Mouse (Mus musculus) liver, embryonic 11.5 days (tissue): ENCODE results near the gene Pex19. TPM values are rescaled to one million over a fixed set of nuclear protein-coding genes. Genes with fewer than 3 reads are reported as not detected.

Experiments used
- ATAC-seq: fragments of 200-750 bp; cut with Nextera tagmentation; replicated peaks from 2 replicates; pipeline ENCODE4 v1.8.0; 2017; ENCODE audit warnings: moderate number of reproducible peaks, mild to moderate bottlenecking, moderate TSS enrichment, moderate library complexity; ENCODE audit not compliant: low FRiP score
- DNase-seq: peaks from one replicate; pipeline ENCODE4 v3.0.0-alpha.2; 2017; ENCODE audit warnings: low spot score
- H3K27ac ChIP-seq: fragments of 300-500 bp; sonication (generic); 2 replicates; pipeline ENCODE4 v1.5.1; 2014; ENCODE audit warnings: mild to moderate bottlenecking, low read depth, low read length, control low read depth
- H3K27me3 ChIP-seq: fragments of 300-500 bp; sonication (generic); replicated peaks from 2 replicates; pipeline ENCODE4 v1.6.1; 2014; ENCODE audit warnings: low read length, mixed read lengths; ENCODE audit not compliant: control insufficient read depth, insufficient read depth
- H3K36me3 ChIP-seq: fragments of 300-500 bp; sonication (generic); 2 replicates; pipeline ENCODE4 v1.6.1; 2014; ENCODE audit warnings: mild to moderate bottlenecking, low read length, moderate library complexity, mixed read lengths; ENCODE audit not compliant: control insufficient read depth, insufficient read depth
- H3K4me1 ChIP-seq: fragments of 300-500 bp; sonication (generic); replicated peaks from 2 replicates; pipeline ENCODE4 v1.6.1; 2014; ENCODE audit warnings: low read length, mixed read lengths; ENCODE audit not compliant: control insufficient read depth, insufficient read depth
- H3K4me2 ChIP-seq: fragments of 300-500 bp; sonication (generic); 2 replicates; pipeline ENCODE4 v1.6.1; 2014; ENCODE audit warnings: mild to moderate bottlenecking, control low read depth, moderate library complexity
- H3K4me3 ChIP-seq: fragments of 300-500 bp; sonication (generic); 2 replicates; pipeline ENCODE4 v1.5.1; 2014; ENCODE audit warnings: low read depth, low read length, control low read depth
- H3K9ac ChIP-seq: fragments of 300-500 bp; sonication (generic); 2 replicates; pipeline ENCODE4 v1.6.1; 2014; ENCODE audit warnings: low read depth, low read length, control low read depth
- H3K9me3 ChIP-seq: fragments of 300-500 bp; sonication (generic); 2 replicates; pipeline ENCODE4 v1.6.1; 2016; ENCODE audit warnings: low read length, inconsistent platforms, mixed read lengths; ENCODE audit not compliant: control insufficient read depth
- WGBS: fragments of 180-500 bp; shearing (Covaris S2); extraction: QIAGEN DNeasy Blood & Tissue Kit; methylation state at CpG from one replicate; pipeline ENCODE4 v1.1.7; 2014; 5-methylcytosine and 5-hydroxymethylcytosine counted together
- polyA plus RNA-seq: library from polyadenylated mRNA; unstranded; fragments of >200 nt; fragmentation: Nextera tagmentation; extraction: Ambion mirVana; gene quantifications from 2 replicates; pipeline ENCODE4 v1.2.1, GENCODE M21; 2014

The Pex19 gene
- polyA plus RNA-seq, 1 experiment from 2014 or later: 81.8 TPM

DNA sequence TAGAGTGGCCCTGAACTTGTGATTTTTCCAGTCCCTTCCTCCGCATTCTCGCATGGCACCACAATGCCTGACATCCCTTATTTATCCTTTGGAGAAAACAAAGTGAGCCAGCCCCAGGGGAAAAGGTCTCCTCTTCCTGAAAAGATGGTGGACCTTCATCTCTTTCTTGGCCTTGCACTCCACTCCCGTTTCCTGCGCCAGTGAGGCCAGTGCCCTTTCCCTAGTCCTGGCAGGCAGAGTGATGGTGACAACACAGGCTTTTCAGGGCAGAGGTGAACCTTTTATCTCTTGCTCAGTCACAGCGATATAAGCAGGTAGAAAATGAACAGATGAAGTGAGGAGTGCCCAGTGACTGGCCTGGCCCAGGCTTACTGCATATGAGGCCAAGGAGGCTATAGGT, 932 bp downstream of the Pex19 start:
- no peaks in the 10 kb centered on the region for H3K27me3 ChIP-seq
- DNase-seq (no peak), ATAC-seq (no peak)
- peak overlapping the region; percentile 83 for H3K4me2 ChIP-seq
- no peak overlapping the region for H3K27ac ChIP-seq
- H3K36me3 ChIP-seq: peaks cover 28% of the 10 kb centered on the region
- H3K9me3 ChIP-seq: no peaks in the 10 kb centered on the region
- WGBS: 43% methylated on average over 5 of the region's 5 CpGs
- H3K4me1 ChIP-seq: peaks cover 8% of the 10 kb centered on the region
- H3K9ac ChIP-seq: peak overlapping the region; percentile 85
- H3K4me3 ChIP-seq: peak overlapping the region; percentile 78

DNA sequence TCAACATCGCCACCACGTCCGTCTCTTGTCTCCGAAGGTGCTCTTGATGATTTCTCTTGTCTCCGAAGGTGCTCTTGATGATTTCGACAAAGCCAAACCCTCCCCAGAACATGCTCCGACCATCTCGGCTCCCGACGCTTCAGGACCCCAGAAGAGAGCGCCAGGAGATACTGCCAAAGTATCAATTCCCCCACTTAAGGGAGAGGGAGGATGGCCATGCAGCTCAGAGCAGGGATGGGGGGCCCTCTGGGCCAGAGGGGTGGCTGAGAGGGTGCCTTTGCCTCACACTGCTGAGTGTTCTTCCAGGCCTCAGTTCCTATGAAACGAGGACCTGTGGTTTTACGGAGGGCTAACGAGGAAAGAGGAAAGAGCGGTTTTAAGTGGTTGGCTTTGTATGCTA, 2.0 kb downstream of the Pex19 start:
- H3K27ac ChIP-seq: no peak overlapping the region
- ATAC-seq: no peak
- H3K9ac ChIP-seq: no peak overlapping the region
- peaks cover 34% of the 10 kb centered on the region for H3K36me3 ChIP-seq
- no peaks in the 10 kb centered on the region for H3K9me3 ChIP-seq
- DNase-seq: no peak
- peaks cover 8% of the 10 kb centered on the region for H3K4me1 ChIP-seq
- no peak overlapping the region for H3K4me3 ChIP-seq
- H3K4me2 ChIP-seq: no peak overlapping the region
- no peaks in the 10 kb centered on the region for H3K27me3 ChIP-seq
- 92% methylated on average over 15 of the region's 15 CpGs for WGBS

DNA sequence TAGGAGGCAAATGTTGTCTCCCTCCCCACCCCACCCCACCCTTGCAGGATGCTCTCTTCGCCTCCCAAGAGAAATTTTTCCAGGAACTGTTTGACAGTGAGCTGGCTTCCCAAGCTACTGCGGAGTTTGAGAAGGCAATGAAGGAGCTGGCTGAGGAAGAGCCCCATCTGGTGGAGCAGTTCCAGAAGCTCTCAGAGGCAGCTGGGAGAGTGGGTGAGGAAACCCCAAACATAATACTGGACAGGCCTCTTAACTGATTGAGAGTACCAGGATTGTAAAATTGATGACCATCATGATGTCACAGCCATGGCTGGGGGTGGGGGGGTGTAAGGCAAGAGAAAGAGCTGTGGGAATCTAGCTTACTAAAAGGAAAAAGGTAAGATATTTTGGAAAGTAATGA, 2.6 kb downstream of the Pex19 start:
- Histone ChIP-seq H3K9me3 (no peaks in the 10 kb centered on the region), H3K9ac (no peak overlapping the region), H3K4me3 (no peak overlapping the region), H3K4me1 (peaks cover 8% of the 10 kb centered on the region), H3K4me2 (no peak overlapping the region), H3K27ac (no peak overlapping the region), H3K36me3 (peaks cover 38% of the 10 kb centered on the region), H3K27me3 (no peaks in the 10 kb centered on the region)
- no peak for ATAC-seq
- no peak for DNase-seq
- 79% methylated on average over 2 of the region's 2 CpGs for WGBS

DNA sequence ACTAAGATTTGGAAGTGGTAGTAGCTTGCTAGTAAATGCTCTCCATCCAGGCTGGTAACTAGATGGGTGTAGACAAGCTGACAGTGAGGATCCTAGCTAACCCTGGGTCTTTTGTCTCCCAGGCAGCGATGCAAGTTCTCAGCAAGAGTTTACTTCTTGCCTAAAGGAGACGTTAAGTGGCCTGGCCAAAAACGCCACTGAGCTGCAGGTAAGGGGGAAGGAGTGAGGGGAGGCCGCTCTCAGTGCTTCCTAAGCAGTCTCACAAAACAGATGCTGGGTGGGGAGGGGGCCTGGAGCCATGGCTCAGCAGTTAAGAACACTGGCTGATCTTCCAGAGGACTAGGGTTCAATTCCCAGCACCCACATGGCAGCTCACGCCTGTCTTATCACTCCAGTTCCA, 3.2 kb downstream of the Pex19 start:
- Histone ChIP-seq H3K4me3 (no peak overlapping the region), H3K9me3 (no peaks in the 10 kb centered on the region), H3K4me1 (peaks cover 8% of the 10 kb centered on the region), H3K27me3 (no peaks in the 10 kb centered on the region), H3K36me3 (peaks cover 44% of the 10 kb centered on the region), H3K4me2 (no peak overlapping the region), H3K27ac (no peak overlapping the region), H3K9ac (no peak overlapping the region)
- DNase-seq: no peak
- WGBS: 91% methylated on average over 5 of the region's 5 CpGs
- no peak for ATAC-seq

DNA sequence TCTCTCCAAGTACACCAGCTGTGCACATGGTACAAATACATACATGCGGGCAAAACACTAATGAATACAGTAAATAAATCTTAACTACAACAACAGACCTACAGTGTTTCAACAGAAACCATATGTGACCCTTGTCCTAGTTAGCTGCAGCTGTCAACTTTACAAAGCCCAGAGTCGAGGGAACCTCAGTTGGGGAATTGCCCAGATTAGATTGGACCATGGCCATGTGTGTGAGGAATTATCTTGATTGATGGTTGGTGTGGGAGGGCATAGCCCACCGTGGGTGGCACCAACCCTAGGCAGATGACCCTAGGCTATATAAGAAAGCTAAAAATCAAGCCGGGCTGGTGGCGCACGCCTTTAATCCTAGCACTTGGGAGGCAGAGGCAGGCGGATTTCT, 5.8 kb downstream of the Pex19 start:
- no peaks in the 10 kb centered on the region for H3K27me3 ChIP-seq
- H3K4me2 ChIP-seq: no peak overlapping the region
- H3K4me1 ChIP-seq: peaks cover 6% of the 10 kb centered on the region
- no peaks in the 10 kb centered on the region for H3K9me3 ChIP-seq
- 87% methylated on average over 7 of the region's 7 CpGs for WGBS
- no peak overlapping the region for H3K4me3 ChIP-seq
- ATAC-seq (no peak), DNase-seq (no peak)
- H3K27ac ChIP-seq: no peak overlapping the region
- peaks cover 54% of the 10 kb centered on the region for H3K36me3 ChIP-seq
- no peak overlapping the region for H3K9ac ChIP-seq

DNA sequence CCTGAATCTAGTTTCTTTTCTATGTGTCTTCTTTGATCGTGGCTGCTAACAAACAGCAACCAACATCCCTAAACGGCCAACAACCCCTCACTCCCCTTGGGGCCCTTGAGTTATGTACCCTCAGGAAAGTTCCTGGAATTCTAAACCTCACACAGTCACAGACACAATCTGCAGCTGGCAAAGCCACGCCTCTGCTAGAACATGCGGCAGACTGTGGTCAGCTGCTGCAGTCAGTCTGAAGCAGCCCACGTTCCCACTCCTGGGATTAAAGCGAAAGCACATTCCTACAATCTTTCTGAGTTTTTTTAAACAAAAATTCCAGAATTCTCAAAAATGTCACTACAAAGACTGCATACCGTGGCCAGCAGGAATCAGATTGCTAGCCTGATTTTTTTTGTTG, 7.0 kb downstream of the Pex19 start:
- H3K9ac ChIP-seq: no peak overlapping the region
- H3K4me3 ChIP-seq: no peak overlapping the region
- no peaks in the 10 kb centered on the region for H3K9me3 ChIP-seq
- ATAC-seq: no peak
- no peaks in the 10 kb centered on the region for H3K27me3 ChIP-seq
- H3K36me3 ChIP-seq: peaks cover 54% of the 10 kb centered on the region
- no peak overlapping the region for H3K27ac ChIP-seq
- no peak for DNase-seq
- WGBS: 81% methylated on average over 7 of the region's 7 CpGs
- H3K4me1 ChIP-seq: no peaks in the 10 kb centered on the region
- H3K4me2 ChIP-seq: no peak overlapping the region

DNA sequence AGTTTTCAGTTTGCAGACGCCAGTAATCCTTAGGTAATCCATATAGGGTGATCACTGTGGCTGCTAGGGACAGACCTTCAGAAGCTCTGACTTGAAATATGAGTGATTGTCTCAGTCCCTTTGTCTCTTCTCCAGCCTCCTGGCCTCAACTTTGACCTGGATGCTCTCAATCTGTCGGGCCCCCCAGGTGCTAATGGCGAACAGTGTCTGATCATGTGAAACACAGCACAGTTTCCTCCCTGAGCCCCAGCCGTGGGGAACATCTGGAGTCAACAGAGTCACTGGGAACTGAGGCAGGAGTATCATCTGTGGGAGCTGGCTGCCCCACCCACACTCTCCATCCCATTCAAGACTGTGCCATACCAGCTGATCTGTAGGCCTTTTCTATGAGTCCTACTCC, 7.5 kb downstream of the Pex19 start:
- Histone ChIP-seq H3K36me3 (peaks cover 51% of the 10 kb centered on the region), H3K9ac (no peak overlapping the region), H3K9me3 (no peaks in the 10 kb centered on the region), H3K27me3 (no peaks in the 10 kb centered on the region), H3K4me1 (no peaks in the 10 kb centered on the region), H3K27ac (no peak overlapping the region), H3K4me2 (no peak overlapping the region), H3K4me3 (no peak overlapping the region)
- DNase-seq: no peak
- no peak for ATAC-seq
- WGBS: 87% methylated on average over 4 of the region's 4 CpGs

DNA sequence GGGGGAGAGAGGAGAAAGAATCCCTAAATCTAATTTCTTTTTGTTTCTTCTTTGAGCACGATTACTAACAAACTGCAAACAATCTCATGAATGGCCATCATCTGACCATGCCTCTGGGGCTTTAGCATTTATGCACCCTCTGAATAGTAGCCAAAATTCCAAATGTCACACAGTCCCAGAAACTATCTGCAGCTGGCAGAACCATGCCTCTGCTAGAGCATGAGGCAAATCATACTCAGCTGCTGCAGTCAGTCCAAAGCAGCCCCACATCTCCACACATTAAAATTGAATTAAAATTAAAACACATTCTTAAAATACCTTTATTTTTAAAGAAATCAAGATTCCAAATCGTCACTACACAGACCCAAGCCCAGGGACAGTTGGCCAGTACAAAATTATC, 13.6 kb downstream of the Pex19 start:
- Histone ChIP-seq H3K36me3 (peaks cover 6% of the 10 kb centered on the region; the same call in 1 of the 2 replicates), H3K27me3 (no peaks in the 10 kb centered on the region), H3K4me3 (no peak overlapping the region), H3K4me2 (no peak overlapping the region), H3K9ac (no peak overlapping the region), H3K9me3 (no peaks in the 10 kb centered on the region), H3K27ac (no peak overlapping the region), H3K4me1 (no peaks in the 10 kb centered on the region)
- 78% methylated on average over 2 of the region's 2 CpGs for WGBS
- no peak for DNase-seq
- ATAC-seq: no peak

DNA sequence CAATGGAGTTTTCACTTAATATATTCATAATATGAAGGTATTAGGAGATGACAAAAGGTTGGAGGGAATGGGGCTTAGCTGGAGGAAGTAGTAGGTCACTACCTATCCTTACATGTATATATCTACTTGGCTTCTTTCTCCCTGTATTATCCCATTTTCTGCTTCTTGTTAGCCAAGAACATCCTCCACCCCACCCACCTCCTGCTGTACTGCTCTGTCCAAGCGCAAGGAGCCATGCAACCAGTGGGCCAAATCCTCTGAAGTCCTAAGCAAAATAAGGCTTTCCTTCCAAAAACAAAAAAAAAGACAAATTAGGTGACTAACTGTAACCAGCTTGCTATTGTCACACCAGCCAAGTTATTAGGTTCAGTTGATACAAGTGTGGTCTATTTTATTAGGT, 14.3 kb downstream of the Pex19 start:
- Histone ChIP-seq H3K4me1 (no peaks in the 10 kb centered on the region), H3K9me3 (no peaks in the 10 kb centered on the region), H3K4me2 (no peak overlapping the region), H3K27ac (no peak overlapping the region), H3K4me3 (no peak overlapping the region), H3K27me3 (no peaks in the 10 kb centered on the region), H3K9ac (no peak overlapping the region), H3K36me3 (peaks cover 2% of the 10 kb centered on the region; the same call in 1 of the 2 replicates)
- no peak for ATAC-seq
- no peak for DNase-seq
- 83% methylated on average over 1 of the region's 1 CpGs for WGBS
